Mouse (Mus musculus) layer of hippocampus, adult 2 months (tissue): ENCODE measurements around the gene Vps35l. TPM values are rescaled to one million over a fixed set of nuclear protein-coding genes. Genes with fewer than 3 reads are reported as not detected.

ENCODE experiments used
- DNase-seq, 2 experiments: peaks; one replicate each; pipeline ENCODE4 v3.0.0; 2022; ENCODE audit warnings: low spot score in 2 of 2
- H3K27ac ChIP-seq: fragments of 200-600 bp; 2 replicates; pipeline ENCODE4 v1.8.1; 2022
- H3K4me3 ChIP-seq: fragments of 200-600 bp; 2 replicates; pipeline ENCODE4 v1.8.1; 2022; ENCODE audit warnings: mild to moderate bottlenecking
- CTCF ChIP-seq: fragments of 200-600 bp; conservative IDR thresholded peaks from 2 replicates; pipeline ENCODE4 v1.8.1; 2022; ENCODE audit warnings: antibody characterized with exemption, mild to moderate bottlenecking, moderate library complexity
- long read RNA-seq, 2 experiments: library from polyadenylated mRNA; stranded (forward); transcript quantifications; one replicate each; pipeline ENCODE4 v2.0.0; 2021; ENCODE audit warnings: borderline mapping rate in 2 of 2
- total RNA-seq, 2 experiments: library from RNA; stranded (reverse); gene quantifications; 2 replicates each; pipeline ENCODE4 v1.2.3; 2021

The Vps35l gene
- 10 to 100 TPM; 58.5 to 65.1 TPM for total RNA-seq
- long read RNA-seq, experiment 1, full-length matches to known transcripts, result 68 of 82 reads
- long read RNA-seq, experiment 1, partial matches to known transcripts, result 7 of 82 reads
- long read RNA-seq, experiment 1, other reads (novel, unspliced or antisense), result 7 of 82 reads
- long read RNA-seq, experiment 2, full-length matches to known transcripts, result 80 of 115 reads
- long read RNA-seq, experiment 2, partial matches to known transcripts, result 21 of 115 reads
- long read RNA-seq, experiment 2, other reads (novel, unspliced or antisense), result 14 of 115 reads

DNA sequence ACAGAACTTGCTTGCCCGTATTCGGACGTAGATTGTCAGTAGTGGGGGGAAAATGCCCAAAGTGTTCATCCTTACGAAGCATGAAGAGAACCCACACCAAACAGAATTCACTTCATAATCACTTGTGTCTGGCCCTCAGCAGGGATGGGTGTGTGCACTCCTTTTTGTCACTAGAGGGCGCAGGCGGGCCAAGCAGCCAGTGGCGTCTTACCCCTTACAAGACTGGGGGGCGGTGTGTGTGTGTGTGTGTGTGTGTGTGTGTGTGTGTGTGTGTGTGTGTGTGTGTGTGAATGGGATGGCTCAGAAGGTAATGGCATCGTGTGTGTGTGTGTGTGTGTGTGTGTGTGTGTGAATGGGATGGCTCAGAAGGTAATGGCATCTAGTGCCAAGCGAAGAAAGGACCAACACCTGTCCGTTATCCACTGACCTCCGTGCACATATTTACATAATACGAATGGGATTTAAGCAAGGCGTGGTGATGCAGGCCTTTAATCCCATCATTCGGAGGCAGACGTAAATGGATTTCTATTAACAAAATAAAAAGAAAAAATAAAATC lies at the start of gene Vps35l:
TSS of gene Vps35l (plus strand) at position 252 of the 557 bp plus-strand sequence.
- peak; percentile 80 to 84 for DNase-seq
- TF ChIP-seq CTCF, result peak; percentile 75
- Histone ChIP-seq H3K27ac (peak within 1 kb of the TSS; percentile 95), H3K4me3 (peak within 1 kb of the TSS; percentile 86)

DNA sequence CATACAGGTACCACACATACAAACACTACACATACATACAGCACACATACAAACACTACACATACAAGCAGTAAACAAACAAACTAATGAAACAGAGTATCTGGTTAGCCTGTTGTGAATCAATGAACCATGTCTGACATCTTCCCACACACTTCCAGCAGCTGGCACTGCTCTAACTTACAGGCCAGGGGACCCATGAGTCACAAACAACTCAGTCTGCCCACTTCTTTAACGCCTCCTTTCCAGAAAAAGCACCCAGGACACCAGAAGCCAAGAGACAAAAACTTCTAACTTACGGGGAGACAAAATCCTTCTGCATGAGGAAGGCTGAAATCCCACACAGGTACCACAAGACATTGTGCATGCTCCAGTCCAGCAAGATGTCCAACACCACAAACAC lies 48.7 kb upstream of the Vps35l start:
- no peak for TF ChIP-seq CTCF
- no peak for DNase-seq
- H3K27ac ChIP-seq, result peak overlapping the region; percentile 79; the same call in 1 of the 2 replicates
- H3K4me3 ChIP-seq, result no peak overlapping the region

DNA sequence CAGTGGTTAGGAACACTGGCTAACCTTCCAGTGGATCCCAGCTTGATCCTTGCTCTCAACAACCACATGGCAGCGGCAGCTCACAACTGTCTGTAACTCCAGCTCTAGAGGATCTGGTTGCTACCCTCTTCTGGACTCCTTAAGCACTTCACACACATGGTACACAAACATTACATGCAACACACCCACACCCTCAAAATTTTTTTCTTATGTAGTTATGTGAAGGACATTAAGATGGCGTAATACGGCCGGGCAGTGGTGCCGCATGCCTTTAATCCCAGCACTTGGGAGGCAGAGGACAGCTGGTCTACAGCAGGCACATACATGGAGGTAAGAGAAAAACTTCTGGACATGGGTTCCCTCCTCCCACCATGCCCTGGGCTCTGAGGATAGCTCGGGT lies 43.9 kb upstream of the Vps35l start:
- no peak for DNase-seq
- no peak overlapping the region for H3K27ac ChIP-seq
- TF ChIP-seq CTCF, result no peak
- no peak overlapping the region for H3K4me3 ChIP-seq

DNA sequence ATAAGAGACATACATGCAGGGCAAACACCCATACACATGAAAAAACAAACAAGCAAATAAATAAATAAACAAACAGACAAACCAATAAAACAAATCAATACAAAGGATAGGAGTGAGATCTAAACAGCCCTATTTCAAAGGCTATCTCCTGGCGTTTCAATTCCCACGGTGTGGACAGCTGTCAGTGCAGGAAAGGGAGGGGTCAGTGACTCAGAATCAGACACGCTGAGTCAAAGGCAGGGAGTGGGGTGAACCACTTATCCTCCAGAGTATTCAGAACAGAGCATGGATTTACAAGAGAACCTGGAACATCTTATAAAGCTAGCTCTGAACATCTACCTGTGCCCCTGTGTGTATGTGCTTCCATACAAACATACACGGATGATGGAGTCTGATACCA lies 42.9 kb upstream of the Vps35l start:
- no peak for DNase-seq
- no peak for TF ChIP-seq CTCF
- H3K4me3 ChIP-seq, result no peak overlapping the region
- no peak overlapping the region for H3K27ac ChIP-seq

DNA sequence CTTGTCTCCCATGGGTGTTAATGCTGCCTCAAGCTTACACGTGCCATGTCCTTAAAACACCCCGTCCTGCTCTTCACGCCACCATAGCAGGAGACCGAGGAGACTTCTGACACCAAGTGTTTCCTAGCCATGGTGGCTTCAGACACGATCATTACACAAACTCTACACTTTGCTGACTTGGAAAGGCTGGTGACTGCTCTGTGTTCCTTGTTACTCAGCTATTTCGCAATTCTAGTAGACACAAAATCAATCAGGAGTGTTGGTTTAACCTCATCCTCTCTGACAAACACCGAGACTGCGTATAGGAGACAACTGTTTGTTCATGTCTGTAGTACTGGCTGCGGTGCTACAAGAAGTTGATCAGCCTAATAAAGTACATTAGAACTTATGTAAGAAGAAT lies 41.1 kb upstream of the Vps35l start:
- TF ChIP-seq CTCF, result no peak
- no peak overlapping the region for H3K27ac ChIP-seq
- no peak for DNase-seq
- H3K4me3 ChIP-seq, result no peak overlapping the region

DNA sequence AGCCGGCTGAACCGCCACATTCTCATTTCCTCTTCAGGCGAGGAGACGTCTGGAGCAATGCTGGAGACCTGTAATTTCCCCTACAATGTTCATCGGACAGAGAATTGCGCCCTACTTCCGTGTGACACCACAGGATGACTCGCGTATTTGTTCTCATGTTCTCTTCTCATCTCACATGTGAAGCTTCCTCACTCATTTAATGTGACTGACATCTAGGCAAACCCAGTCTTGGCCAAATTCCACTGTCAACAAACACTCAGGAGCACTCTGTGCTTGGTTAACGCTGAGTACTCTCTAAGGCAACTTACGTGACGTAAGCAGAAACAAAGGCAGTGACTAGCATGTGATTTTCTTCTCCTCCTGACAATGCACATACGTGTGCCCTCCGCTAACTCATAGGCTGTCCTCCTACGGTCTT lies 36.9 kb upstream of the Vps35l start:
- Histone ChIP-seq H3K27ac (peak overlapping the region; percentile 32; the same call in 1 of the 2 replicates), H3K4me3 (peak overlapping the region; percentile 91; the same call in 1 of the 2 replicates)
- DNase-seq, result no peak
- no peak for TF ChIP-seq CTCF

DNA sequence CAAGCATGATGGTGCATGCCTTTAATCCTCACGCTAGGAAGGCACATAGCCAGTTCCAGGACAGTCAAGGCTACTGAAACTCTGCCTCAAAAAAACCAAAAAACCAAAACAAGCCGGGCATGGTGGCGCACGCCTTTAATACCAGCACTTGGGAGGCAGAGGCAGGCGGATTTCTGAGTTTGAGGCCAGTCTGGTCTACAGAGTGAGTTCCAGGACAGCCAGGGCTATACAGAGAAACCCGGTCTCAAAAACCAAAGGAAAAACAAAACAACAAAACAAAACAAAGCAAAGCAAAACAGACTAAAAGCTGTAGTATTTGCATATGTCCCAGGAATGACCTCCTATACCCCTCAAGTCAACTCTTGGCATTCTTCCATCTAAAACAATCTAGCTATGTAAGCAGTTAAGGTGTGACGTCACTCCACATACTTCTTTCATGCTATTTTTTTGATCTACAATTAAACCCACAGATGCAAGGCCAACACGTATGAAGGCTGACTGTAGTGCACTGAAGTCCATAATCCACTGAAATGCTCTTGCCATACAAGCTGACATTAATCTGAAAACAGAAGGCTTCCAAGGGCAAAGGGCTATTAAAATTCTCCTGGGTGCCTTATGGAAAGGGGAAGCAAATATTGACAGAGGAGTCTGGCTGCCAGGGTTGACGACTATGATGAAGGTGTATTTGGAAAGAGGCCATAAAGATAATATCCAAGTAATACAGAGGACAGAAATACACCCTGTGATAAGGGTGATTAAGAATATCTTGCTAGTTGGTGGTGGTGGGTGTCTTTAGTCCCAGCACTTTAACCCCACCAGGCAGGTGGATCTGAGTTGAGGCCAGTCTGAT lies 35.8 kb upstream of the Vps35l start:
- TF ChIP-seq CTCF, result no peak
- H3K4me3 ChIP-seq, result peak overlapping the region; percentile 91
- DNase-seq, result no peak
- H3K27ac ChIP-seq, result peak overlapping the region; percentile 32; the same call in 1 of the 2 replicates

DNA sequence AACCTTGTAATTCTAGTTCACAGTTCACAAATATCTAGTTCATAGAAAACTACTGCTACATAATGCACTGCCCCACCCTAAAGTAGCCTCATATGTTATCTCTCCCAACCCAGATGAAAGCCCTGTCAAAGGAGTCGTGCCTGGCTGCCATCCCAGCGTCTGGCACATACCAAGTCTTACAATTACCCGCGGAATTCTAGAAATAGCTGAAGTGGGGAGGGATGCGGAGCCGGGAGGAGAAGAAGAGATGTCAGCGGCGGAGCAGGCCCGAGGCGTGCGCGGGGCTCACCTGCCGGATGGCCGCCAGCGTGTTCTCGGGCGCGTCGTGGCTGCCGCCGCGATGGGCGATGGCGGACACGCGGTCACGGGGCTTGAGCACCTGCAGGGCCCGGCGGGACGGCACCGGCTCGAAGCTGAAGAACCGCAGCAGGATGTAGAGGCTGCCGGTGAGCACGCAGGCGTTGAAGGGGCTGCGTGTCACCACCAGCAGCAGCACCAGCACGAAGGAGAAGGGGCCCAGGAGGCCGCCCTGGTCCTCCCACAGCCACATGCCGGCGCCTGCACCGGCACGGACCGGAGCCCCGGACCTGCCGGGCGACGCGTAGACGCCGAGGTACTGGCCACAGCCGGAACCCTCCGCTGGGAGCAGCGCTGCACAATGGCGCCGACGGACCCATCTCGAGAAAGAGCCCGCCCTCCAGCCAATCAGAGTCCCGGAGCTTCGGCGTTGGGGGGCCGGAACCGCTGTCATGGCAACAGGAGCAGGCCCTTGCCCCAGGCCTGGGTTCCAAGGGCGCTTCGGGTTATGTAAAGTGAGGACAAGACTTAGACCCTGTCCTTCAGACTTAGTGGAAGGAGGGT lies 34.7 kb upstream of the Vps35l start, which contains the start of gene Gde1:
TSS of gene Gde1 (minus strand) at position 678 of the 861 bp plus-strand sequence.
- peak; percentile 92 to 93 for DNase-seq
- H3K27ac ChIP-seq, result peak within 1 kb of the TSS; percentile 97

DNA sequence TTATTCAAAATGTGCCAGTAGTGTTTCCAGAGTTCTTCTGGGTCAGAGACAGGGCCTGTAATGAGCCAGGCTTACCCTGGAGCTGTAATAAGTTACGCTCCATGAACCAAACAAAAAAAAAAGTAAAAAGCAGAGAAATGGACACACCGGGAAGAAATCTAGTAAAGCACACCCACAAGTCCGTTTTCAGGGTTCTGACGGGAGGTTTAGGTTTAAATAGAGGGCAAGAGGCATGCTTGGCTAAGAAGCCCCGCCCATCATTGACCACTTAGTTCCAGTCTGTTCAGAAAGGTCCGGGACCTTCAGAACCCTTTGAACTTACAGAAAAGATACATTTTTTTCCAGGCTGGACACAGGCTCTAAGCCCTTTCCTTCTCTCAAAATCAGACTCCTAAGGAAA lies 34.0 kb upstream of the Vps35l start:
- Histone ChIP-seq H3K27ac (peak overlapping the region; percentile 97), H3K4me3 (peak overlapping the region; percentile 91)
- no peak for DNase-seq
- TF ChIP-seq CTCF, result no peak

More for the DNA sequence above, 34.7 kb upstream of the Vps35l start, which contains the start of gene Gde1:
- TF ChIP-seq CTCF, result peak; percentile 34; the same call in 1 of the 2 replicates
- H3K4me3 ChIP-seq, result peak within 1 kb of the TSS; percentile 91

DNA sequence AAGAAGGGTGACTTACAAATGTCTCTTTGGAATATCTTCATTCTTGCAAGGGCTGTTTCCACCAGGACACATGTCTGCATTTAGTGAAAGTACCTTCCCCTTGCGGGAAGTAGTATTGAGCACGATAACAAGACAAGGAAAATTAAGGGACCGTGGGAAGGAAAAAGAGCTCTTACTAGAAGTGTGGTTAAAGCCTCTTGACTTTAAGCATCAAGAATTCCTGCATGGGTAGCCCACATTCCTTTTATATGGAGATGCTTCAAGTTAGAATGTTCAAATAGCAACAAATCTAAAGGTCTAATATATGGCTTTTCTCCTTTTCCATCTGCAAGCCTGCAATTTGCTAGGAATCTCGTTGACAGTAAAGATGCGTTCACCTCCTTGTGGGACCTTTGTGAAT lies 33.5 kb upstream of the Vps35l start:
- peak overlapping the region; percentile 97; the same call in 1 of the 2 replicates for H3K27ac ChIP-seq
- no peak for TF ChIP-seq CTCF
- no peak for DNase-seq

DNA sequence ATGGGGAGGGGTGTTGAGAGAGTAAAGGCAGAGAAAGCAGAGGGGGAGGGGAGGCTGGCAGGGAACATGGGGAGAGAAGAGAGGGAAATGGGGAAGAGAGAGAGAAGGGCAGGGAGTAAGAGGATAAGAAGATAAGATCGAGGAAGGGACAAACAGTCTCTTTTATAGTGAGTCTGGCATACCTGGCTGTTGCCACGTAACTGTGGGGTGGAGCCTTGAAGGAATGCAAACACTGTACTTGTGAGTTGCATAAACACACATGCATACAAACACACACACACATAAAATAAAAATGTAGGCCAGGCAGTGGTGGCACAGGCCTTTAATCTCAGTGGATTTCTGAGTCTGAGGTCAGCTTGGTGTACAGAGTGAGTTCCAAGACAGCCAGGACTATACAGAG lies 32.8 kb upstream of the Vps35l start:
- no peak for DNase-seq
- no peak overlapping the region for H3K27ac ChIP-seq
- no peak overlapping the region for H3K4me3 ChIP-seq
- TF ChIP-seq CTCF, result no peak

More for the DNA sequence above, 33.5 kb upstream of the Vps35l start:
- no peak overlapping the region for H3K4me3 ChIP-seq

DNA sequence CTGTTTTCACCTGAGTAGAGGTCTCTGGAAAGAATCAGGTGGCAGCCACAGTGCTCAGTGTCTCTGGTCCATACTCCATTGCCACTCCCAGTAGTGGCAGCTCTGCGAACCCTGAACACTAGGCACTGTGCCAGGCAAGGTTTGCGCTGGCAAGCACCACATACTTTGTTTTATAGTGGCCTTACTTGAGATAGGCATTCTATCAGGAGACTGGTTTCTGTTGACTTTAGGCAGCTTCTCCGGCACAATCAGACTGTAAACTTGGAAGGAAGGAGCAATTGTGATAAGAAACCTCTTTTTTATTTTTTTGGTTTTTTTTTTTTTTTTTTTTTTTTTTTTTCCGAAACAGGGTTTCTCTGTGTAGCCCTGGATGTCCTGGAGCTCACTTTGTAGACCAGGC lies 32.0 kb upstream of the Vps35l start:
- H3K4me3 ChIP-seq, result no peak overlapping the region
- H3K27ac ChIP-seq, result no peak overlapping the region
- DNase-seq, result no peak
- TF ChIP-seq CTCF, result no peak
